Mouse (Mus musculus) C2C12 (cell line): ENCODE measurements around the gene Pter.

Experiments used
- CEBPB ChIP-seq: IDR thresholded peaks from one replicate; pipeline ENCODE4 v1.6.1; 2011; ENCODE audit warnings: low read depth, mild to moderate bottlenecking, control low read depth, moderate library complexity
- CTCF ChIP-seq: IDR thresholded peaks from one replicate; pipeline ENCODE4 v1.5.1; 2011; ENCODE audit not compliant: control insufficient read depth, insufficient read depth, insufficient read length
- MAX ChIP-seq: IDR thresholded peaks from one replicate; pipeline ENCODE4 v1.6.1; 2011; ENCODE audit warnings: mild to moderate bottlenecking, control low read depth
- MYOD1 ChIP-seq: IDR thresholded peaks from one replicate; pipeline ENCODE4 v1.6.1; 2011; ENCODE audit warnings: low read depth; ENCODE audit not compliant: control insufficient read depth, insufficient read length
- MYOG ChIP-seq: IDR thresholded peaks from one replicate; pipeline ENCODE4 v1.6.1; 2011; ENCODE audit not compliant: control insufficient read depth, insufficient read length; ENCODE audit errors: extremely low read depth
- USF1 ChIP-seq: IDR thresholded peaks from one replicate; pipeline ENCODE4 v1.6.1; 2011; ENCODE audit warnings: low read depth, mild to moderate bottlenecking, control low read depth, moderate library complexity

GRCm38 (mm10) chr2:12984901-12985732 is 61.3 kb downstream of the Pter start:
- TF ChIP-seq CTCF (no peak), USF1 (no peak), MYOD1 (no peak), MAX (no peak), CEBPB (no peak), MYOG (no peak)
